Mouse (Mus musculus) cerebellum, adult 2 months (tissue): ENCODE data around the gene Repin1.

Source experiments
- CTCF ChIP-seq: fragments of 200-500 bp; IDR thresholded peaks from 2 replicates; pipeline ENCODE4 v1.5.1; 2011; ENCODE audit warnings: low read depth, mild to moderate bottlenecking, control low read depth, low read length, moderate library complexity, borderline replicate concordance; ENCODE audit not compliant: insufficient read depth
- POLR2A ChIP-seq: fragments of 200-500 bp; IDR thresholded peaks from 2 replicates; pipeline ENCODE4 v1.6.1; 2011; ENCODE audit warnings: low read length, control low read depth, borderline replicate concordance; ENCODE audit not compliant: insufficient read depth

- no peak for TF ChIP-seq CTCF
- TF ChIP-seq POLR2A: no peak
Observed at GRCm38 (mm10) chr6:48546858-48547257, 46.8 kb upstream of the Repin1 start.
